Mouse (Mus musculus) heart, adult 2 months (tissue): Measurements from ENCODE around the gene Smc5.

Experiments
- EP300 ChIP-seq: fragments of 200-500 bp; IDR thresholded peaks from 2 replicates; pipeline ENCODE4 v1.6.1; 2011; ENCODE audit warnings: low read depth, low read length, control low read depth; ENCODE audit not compliant: insufficient read depth
- POLR2A ChIP-seq: fragments of 200-500 bp; IDR thresholded peaks from 2 replicates; pipeline ENCODE4 v1.6.1; 2011; ENCODE audit warnings: mild to moderate bottlenecking, low read depth, low read length, control low read depth; ENCODE audit not compliant: insufficient read depth

DNA sequence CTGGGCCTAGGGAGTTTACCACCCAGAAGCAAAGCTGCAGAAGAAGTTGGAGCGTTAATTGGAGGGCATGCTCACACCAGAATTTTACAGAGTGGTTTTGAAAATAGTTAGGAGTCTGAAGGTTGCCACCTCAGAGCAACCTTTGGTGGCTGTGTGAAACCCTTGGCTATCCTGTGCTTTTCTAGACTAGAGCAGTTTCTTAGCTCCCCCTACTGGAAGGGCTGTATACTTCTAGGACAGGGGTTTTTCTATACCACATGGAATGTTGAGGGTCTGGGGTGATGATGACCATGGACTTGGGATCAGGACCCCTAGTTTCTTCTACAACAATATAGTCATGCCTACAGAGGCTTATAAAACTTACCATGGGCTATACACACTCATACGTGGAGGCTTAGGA, 36.3 kb upstream of the Smc5 start:
- TF ChIP-seq POLR2A = no peak
- TF ChIP-seq EP300 = no peak
